Mouse (Mus musculus): ENCODE data around the gene Thap12.

The Thap12 gene

GRCm38 (mm10) chr7:98698041-98698440 lies 4.9 kb upstream of the Thap12 start:
- no peak for DNase-seq (ENCODE audit: low spot score)

GRCm38 (mm10) chr7:98698590-98698989 lies 4.3 kb upstream of the Thap12 start:
- no peak for DNase-seq (ENCODE audit: low spot score)

DNA sequence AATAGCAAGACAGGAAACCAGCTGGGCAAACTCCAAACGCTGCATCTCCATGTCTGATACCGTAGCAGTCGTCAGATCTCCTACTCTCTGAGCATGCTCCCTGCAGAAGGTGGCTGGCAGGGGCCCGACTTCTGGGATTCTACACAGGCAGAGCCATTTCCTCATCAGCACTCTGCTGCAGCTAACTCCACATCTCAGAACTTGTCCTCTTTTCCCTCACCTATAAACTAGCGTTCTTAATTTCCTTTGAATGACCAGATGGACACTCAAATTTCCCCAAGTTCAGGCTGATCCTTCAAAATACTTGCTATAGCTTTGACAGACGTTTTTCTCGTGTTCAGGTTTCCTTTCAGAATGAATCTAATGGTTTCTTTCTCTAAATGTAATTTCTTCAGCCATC lies 1.1 kb upstream of the Thap12 start:
- DNase-seq (ENCODE audit: low spot score): peak; percentile 39

DNA sequence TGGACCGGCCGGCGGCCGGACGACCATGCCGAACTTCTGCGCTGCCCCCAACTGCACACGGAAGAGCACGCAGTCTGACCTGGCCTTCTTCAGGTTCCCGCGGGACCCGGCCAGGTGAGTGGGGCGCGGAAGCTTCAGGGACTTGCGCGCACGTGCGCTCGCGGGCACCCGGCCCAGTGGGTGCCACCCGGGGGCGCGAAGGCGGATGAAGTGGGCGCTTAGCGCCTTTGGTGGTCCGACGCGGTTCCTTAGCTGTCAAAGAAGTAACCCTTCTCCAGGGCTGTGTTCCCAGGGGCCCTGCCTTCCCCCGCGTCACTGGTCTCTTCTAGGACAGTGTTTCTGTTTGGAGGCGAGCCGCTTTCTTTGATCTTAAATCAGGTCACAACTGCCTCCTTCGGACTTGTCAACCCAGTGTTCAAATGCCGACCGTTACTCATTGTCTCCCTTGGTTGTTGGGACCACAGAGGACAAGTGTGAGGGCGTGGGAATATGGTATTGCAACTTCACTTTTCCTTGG lies 520 bp downstream of the Thap12 start:
- peak; percentile 45 for DNase-seq (ENCODE audit: low spot score)

GRCm38 (mm10) chr7:98704276-98704675 lies 1.4 kb downstream of the Thap12 start:
- DNase-seq (ENCODE audit: low spot score): no peak

GRCm38 (mm10) chr7:98713661-98714060 lies 10.8 kb downstream of the Thap12 start:
- no peak for DNase-seq (ENCODE audit: low spot score)

- DNase-seq (ENCODE audit: low spot score): no peak
Measured at GRCm38 (mm10) chr7:98717438-98717837, 14.5 kb downstream of the Thap12 start.

GRCm38 (mm10) chr7:98719761-98720160 lies 16.9 kb downstream of the Thap12 start:
- DNase-seq (ENCODE audit: low spot score): no peak

DNA sequence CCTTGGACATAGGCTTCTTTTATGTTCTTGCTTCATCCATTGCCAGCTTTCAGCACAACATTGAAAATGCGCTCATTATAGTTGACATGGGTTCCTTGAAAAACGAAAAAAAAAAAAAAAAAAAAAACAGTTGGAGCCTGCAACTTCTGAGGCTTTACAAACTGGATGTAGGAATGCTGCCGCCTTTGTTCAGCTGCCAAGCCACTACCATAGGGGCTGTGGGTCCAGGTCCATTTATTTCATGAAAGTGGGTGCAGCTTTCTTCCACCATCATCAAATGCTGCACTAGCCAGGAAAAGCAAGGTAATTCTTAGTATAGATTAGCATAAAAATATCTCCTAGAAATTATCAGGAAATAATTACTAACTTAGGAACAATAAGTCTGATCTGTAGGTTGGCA lies 17.8 kb downstream of the Thap12 start:
- DNase-seq (ENCODE audit: low spot score): no peak

DNA sequence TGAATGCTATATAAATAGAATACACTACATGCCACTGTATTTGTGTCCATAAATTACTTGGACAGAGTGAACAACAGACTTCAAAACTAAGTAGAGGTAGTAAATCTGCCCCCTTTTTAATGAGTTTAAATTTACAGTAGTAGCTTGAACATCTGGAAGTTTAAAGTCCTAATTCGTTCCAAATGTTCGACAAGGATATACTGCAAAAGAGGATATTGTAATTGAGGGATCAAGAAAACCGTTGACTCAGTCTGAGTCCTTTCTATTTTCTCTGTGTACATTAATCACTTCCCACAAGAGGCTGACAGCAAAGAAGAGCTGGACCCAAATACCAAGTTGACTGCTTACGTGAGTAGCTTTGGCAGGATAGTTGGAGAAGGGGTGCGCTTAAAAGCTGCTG lies 18.3 kb downstream of the Thap12 start:
- DNase-seq (ENCODE audit: low spot score): no peak

- DNase-seq (ENCODE audit: low spot score): no peak
Measured at GRCm38 (mm10) chr7:98721623-98722022, 18.7 kb downstream of the Thap12 start.

DNA sequence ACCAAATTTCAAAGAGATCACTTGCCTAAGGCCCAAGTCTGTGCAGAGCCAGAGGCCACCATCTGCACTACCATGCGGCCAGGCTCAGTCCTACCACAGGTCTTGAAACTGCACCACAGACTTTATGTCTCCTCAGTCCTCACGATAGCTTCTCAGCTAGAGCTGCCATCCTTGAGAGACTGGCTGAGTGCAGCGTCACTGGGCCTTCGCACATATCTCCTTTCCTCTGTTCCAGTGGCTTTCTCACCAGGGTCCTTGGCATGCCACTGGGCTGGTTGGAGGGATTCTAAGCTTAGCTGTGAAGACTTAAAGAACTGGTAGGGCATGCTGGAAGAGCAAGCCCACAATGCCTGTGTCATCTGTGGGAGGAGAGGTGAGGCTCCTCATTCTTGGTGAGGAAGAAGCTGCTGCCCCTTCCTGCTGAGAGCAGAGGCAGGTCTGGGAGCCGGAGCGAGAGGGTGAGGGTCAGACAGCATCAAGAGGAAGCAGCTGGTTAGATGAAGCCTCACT lies 22.8 kb downstream of the Thap12 start:
- DNase-seq (ENCODE audit: low spot score): no peak

GRCm38 (mm10) chr7:98727986-98728385 lies 25.1 kb downstream of the Thap12 start:
- no peak for DNase-seq (ENCODE audit: low spot score)

- no peak for DNase-seq (ENCODE audit: low spot score)
Measured at GRCm38 (mm10) chr7:98728499-98728898, 25.6 kb downstream of the Thap12 start.

DNA sequence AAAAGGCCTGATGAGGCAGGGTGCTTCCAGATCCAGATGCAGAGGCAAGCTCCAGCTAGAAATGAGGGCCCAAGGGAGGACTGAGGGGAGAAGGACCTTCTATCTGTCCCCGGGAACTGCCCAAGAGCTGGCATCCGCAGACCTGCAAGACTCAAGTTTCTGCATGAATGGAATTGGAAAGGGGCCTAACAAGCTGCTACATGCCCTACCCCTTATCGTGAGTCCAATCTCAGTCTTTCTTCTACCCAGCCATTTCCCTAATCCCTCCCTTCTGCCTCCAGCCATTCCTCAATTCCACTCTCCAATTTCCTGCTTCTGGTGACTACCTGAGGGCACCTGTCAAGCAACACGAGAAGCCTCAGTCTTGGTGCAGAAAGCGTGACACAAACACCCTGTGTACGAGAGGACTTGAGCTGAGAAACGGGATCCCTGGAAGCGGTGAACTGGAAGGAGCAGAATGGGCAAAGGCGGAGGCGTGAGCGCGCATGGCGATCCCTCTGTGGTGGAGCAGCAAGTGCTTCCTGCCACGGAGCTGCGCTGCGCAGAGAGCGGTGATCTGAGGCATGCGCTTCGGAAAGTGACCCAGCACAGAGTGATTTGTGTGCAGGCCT lies 26.9 kb downstream of the Thap12 start:
- DNase-seq (ENCODE audit: low spot score): no peak

GRCm38 (mm10) chr7:98733958-98734357 lies 31.1 kb downstream of the Thap12 start:
- DNase-seq (ENCODE audit: low spot score): no peak

DNA sequence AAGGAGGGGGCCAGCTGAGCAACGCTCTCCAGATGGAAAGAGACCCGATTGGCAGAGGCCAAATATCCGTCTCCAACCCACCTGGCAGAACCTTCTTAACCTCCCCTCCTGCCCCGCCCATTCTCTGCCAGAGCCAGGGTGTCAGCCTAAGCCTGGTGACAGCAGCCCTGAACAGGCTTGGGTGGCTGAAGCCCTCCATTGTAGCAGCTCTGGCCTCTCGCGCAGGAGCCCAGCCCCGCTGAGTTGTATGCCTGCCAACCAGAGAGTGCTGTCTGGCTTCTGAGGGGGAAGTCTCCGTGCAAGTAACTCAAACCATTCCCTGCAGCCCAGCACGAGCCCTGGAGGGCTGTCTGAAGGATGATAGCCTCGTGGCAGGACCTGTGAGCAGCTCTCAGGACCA lies 32.0 kb downstream of the Thap12 start:
- no peak for DNase-seq (ENCODE audit: low spot score)

GRCm38 (mm10) chr7:98736780-98737550 lies 34.1 kb downstream of the Thap12 start:
- DNase-seq (ENCODE audit: low spot score): no peak

GRCm38 (mm10) chr7:98740363-98740762 lies 37.5 kb downstream of the Thap12 start:
- no peak for DNase-seq (ENCODE audit: low spot score)

GRCm38 (mm10) chr7:98743312-98743711 lies 40.4 kb downstream of the Thap12 start:
- DNase-seq (ENCODE audit: low spot score): peak; percentile 31

GRCm38 (mm10) chr7:98750404-98750803 lies 47.5 kb downstream of the Thap12 start:
- no peak for DNase-seq (ENCODE audit: low spot score)

- DNase-seq (ENCODE audit: low spot score): no peak
Measured at GRCm38 (mm10) chr7:98752680-98753079, 49.8 kb downstream of the Thap12 start.

GRCm38 (mm10) chr7:98756050-98756449 lies 53.1 kb downstream of the Thap12 start:
- DNase-seq (ENCODE audit: low spot score): no peak
